Mouse (Mus musculus) T-helper 2 cell (primary cell): ENCODE results near the gene Nmral1.
"Not testable (repeated sequence)": the region's sequence is repeated elsewhere in the genome, so short reads cannot be mapped to it uniquely, and the experiment has no call there.

ENCODE experiments used
- in situ Hi-C: fragments of 300-600 bp; cut with MboI, MseI; formaldehyde crosslinking; loops from one replicate; pipeline ENCODE4 v1.15.1; 2025; ENCODE audit warnings: high pct_unique_total_duplicates

Gene Nmral1

DNA sequence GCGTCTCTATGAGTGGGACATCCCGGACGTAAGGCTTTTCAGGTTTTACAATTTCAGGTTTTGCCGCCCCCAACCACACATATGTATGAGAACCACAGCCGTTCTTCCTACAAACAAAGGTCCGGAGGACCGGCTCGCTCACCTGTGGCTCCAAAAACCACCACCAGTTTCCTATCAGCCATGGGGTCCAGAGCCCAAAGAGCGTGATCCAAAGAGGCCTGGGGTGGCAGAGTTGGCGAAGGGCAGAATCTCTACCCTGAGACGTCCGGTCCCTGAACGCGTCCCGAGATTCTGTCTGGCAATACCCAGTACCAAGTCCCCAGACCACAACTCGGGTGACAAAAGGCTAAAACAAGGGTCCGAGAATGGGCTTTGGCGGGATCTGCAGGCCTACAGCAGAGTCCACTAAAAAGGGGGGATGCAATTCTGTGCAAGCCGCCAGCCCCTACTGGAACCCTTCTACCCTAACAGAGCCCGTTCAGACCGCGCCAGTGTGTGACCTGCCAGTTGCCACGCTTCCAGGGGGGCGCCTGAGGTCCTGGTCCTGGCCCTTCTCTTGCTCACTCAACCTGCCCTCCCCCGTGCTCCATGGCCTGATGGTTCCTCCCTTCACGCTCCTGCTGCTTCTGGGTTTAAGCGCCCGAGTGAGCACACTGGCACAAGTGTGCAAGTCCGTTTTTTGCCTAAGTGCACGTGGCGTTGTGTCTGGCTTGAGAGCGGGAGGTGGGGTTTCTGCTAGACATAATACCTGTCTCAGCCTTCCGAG is at the start of gene Nmral1:
TSS of gene Nmral1 (minus strand) at position 604 of the 766 bp plus-strand sequence.
- in situ Hi-C loops, result no loop called here

DNA sequence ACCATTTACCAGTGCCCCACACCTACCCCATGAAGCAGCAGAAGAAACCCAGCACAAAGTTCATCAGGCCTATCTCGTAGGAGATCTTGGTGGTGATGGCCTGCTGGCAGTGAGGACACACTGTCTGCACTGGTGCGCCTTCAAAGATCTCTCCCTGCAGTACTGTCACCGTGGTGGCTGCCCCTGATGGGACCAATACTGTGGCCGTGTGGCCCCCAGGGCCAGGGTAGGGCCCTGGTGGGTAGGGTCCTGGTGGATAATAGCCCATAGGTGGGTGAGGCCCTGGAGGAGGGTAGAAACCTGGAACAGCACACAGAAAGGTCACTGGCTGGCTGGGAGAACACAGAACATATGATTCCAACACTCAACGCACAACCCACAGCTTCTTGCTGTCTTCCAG is 49.6 kb upstream of the Nmral1 start:
- in situ Hi-C loops, result no loop called here

DNA sequence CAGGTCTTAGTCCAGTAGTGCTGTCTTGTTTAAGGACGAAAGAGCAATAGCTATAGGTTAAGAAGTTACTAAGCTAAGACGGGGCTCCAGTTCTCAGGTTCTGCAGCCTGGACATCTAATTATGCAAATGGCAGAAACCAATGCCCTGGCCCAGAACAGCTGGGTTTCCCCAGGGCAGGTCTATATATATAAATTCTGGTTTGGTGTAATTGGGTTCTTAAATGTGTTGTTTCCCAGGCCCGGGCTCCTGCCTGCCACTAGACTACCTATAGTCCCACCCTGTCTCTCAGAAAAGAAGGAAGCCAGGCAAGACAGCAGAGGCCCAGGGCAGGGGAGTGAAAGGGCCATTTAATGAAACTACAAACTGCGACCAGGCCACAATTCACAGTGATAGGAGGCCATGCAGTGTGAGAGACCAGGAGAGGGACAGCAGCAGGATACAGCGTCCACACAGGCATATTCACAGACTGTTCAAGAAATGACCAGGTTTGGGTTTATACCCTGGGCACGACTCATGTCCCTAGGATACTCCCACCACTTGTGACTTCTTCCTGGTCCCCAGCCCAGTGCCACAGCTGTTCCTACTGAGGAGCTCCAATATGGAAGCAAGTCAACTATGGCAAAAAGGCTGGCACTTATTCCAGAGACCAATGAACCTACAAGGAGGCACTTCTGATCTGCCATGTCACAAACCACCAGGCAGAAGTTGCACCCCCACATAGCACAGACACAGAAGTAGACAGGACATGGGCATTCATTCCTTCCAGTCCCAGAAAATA is 48.0 kb upstream of the Nmral1 start:
- in situ Hi-C loops, result no loop called here

DNA sequence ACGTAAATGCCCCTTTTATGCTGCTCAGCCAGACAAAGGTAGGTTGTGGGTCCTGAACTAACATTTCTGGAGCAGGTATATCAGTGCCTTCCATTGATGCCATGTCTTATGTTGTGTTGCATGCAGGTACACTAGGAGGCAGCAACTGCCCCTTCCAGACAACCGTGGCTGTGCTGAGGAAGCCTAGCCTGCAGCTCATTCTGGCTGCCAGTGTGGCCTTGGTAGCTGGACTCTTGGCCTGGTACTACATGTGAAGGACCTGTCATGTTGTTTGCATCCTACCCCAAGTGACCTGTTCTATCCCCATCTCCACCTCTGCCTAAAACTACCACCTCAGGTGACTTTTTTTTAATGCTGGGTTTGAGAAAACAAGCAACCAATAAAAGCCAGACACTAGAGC is 46.7 kb upstream of the Nmral1 start:
- in situ Hi-C loops, result no loop called here

DNA sequence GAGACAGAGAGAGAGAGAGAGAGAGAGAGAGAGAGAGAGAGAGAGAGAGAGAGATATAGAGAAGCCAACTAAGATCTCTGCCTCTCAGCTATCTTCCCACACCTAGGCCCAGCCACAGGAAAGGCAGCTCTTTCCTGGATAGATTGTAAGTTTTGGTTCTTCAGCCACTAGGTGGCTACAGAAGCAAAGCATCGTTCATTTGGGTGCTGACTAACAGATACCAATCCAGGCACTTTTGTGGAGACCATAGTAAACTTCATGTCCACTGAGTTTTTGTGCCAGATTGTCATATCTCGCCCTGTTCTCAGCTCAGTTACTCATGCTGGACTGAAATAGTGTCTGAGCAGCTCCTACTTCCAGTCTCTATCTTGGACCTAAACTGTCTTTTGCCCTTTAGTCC is 44.1 kb upstream of the Nmral1 start:
- in situ Hi-C loops, result no loop called here

- in situ Hi-C loops, result no loop called here
Observed at GRCm38 (mm10) chr16:4762437-4762836, 43.3 kb upstream of the Nmral1 start.

- in situ Hi-C loops, result not testable (repeated sequence)
Observed at GRCm38 (mm10) chr16:4756660-4757335, 37.6 kb upstream of the Nmral1 start.

- in situ Hi-C loops, result no loop called here
Observed at GRCm38 (mm10) chr16:4754045-4754444, 34.9 kb upstream of the Nmral1 start.

- in situ Hi-C loops, result no loop called here
Observed at GRCm38 (mm10) chr16:4752155-4752554, 33.0 kb upstream of the Nmral1 start.

DNA sequence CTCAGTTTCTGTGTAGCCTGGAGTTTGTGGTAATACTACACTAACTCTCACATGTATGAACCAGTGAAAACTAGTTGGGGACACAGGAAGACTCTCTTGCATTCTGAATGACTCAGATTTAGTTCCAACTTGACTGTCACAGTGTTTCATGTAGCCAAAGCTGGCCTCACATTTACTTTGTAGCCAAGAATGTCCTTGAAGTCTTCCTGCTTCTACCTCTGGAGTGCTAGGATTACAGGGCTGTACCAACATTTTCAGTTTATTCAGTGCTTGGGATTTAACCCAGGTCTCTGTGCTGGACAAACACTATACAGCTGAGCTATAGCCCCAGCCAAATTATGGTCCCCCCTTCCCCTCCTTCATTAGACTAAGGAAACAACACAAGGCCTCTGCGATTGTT is 23.0 kb upstream of the Nmral1 start:
- in situ Hi-C loops, result no loop called here

DNA sequence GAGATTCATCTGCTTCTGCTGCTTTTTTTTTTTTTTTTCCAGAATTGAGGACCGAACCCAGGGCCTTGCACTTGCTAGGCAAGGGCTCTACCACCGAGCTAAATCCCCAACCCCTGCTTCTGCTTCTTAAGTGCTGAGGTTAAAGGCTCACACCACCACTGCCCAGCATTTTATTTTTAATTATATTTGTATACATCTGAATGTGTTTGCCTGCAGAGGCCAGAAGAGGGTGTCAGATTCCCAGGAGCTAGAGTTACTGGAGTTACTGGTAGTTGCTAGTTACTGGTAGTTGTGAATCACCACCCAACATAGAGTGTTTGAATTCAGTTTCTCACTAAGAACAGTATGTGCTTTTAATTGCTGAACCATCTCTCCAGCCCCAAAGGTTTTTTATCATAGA is 20.8 kb upstream of the Nmral1 start:
- in situ Hi-C loops, result no loop called here

DNA sequence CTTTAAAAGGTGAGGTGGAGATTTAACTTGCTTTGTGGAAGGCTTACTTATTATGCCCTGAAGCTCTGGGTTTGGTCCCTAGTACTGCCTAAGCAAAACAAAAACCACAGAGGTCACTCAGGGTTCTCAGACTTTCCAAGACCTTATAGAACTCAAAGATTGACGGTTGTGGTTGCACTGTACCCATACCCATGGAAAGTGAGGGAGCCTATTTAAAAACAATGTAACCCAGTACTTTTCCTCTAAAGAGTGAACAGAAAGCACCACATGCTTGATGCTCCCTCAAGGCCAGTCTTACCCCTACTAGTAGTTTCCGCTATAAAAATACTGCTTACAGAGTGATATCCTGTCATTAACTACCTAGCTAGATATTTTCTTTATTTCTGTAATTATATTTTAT is 17.1 kb upstream of the Nmral1 start:
- in situ Hi-C loops, result no loop called here

DNA sequence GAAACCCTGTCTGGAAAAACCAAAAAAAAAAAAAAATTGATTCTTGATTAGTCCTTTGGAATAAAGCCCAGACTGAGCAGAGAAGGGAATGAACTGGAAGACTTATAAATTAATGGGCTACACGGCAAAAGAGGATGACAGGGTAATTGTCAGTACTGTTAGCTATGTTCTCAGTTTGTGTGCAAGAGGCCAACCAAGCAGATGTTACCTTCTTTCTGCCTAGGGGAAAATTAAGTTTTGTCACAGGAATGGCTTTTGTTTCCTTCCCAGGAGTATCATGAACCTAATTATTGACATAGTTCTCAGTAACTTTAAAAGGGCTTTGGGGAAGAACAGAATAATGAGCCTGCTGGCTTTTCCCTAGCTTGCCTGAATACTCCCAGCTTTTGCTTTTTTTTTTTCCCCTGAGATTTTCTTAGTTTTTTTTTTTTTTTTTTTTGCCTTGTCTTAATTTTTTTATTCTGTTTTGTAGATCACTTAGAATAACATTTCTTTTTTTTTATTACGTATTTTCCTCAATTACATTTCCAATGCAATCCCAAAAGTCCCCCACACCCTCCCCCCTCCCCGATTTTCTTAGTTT is 11.7 kb upstream of the Nmral1 start:
- in situ Hi-C loops, result no loop called here

GRCm38 (mm10) chr16:4727963-4728362 is 8.8 kb upstream of the Nmral1 start:
- in situ Hi-C loops, result loop anchor here (5.0 kb wide), 1 partner anchor 59 kb away; no protein-coding TSS in a partner anchor

- in situ Hi-C loops, result loop anchor here (5.0 kb wide), 1 partner anchor 60 kb away; no protein-coding TSS in a partner anchor
Observed at GRCm38 (mm10) chr16:4727526-4727925, 8.4 kb upstream of the Nmral1 start.

- in situ Hi-C loops, result loop anchor here (5.0 kb wide), 1 partner anchor 61 kb away; no protein-coding TSS in a partner anchor
Observed at GRCm38 (mm10) chr16:4726528-4727128, 7.5 kb upstream of the Nmral1 start.

DNA sequence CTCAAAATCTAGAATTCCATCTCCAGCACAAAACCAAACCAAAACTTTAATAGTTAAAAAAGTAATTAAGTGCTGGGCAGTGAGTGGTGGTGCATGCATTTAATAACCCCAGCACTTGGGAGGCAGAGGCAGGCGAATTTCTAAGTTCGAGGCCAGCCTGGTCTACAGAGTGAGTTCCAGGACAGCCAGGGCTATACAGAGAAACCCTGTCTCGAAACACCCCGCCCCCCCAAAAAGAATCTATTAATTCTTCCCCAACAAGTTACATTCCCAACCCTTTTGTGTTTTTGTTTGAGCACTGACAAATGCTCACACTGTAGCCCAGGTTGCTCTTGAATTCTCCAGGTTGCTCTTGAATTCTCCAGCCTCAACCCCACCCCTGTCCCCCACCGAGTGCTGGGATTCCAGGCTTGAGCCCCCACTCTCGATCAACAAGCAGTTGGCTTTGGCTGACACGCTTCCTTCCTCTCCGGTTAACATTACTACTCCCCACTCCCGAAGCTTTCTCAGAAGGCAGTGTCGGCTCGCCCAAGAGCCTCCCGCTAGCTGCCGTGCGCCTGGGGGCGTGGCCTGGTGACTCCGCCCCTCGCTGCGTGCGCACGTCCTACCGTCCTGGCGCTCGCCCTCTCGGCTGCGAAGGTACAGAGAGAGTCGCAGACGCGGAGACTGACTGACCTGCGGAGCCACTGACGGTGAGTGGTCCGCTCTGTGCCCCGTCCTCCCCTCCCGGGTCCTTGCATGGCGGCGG is 6.8 kb upstream of the Nmral1 start, which contains the start of gene Hmox2:
TSS of gene Hmox2 (plus strand) at position 582 of the 748 bp plus-strand sequence.
- in situ Hi-C loops, result loop anchor here (5.0 kb wide), 1 partner anchor 61 kb away; no protein-coding TSS in a partner anchor

DNA sequence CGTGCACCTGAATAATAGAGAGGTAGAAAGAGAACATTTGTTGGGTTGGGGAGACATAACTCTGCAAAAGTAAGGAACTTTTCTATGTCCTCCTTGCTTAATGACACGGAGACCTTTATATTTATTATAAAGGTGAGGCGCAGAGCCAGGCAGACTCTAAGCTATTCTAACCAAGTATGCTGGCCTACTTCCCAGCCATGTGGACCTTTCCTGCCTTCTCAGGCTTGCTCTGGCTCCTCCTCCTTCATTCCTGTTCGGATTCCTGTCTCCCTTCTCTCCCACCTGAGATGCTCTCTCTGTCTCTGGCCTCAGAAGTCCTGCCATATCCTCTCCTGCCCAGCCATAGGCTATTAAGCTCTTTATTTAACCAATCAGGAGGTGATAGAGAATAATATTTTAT is 6.1 kb upstream of the Nmral1 start:
- in situ Hi-C loops, result loop anchor here (5.0 kb wide), 1 partner anchor 62 kb away; no protein-coding TSS in a partner anchor

DNA sequence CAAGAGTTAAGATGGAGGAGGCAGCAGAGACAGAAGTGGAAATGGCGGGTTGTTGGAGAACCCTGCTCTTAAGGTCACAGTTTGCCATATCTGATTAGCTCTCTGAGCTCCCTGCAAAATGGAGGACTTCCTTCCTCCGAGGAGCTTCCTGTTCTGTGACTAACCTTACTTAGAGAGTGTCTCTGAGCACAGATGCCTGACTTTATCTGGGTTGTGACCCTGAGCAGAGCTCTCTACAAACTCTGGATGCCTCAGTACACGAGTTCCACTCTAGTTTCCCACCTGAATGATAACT is 3.7 kb upstream of the Nmral1 start:
- in situ Hi-C loops, result no loop called here

DNA sequence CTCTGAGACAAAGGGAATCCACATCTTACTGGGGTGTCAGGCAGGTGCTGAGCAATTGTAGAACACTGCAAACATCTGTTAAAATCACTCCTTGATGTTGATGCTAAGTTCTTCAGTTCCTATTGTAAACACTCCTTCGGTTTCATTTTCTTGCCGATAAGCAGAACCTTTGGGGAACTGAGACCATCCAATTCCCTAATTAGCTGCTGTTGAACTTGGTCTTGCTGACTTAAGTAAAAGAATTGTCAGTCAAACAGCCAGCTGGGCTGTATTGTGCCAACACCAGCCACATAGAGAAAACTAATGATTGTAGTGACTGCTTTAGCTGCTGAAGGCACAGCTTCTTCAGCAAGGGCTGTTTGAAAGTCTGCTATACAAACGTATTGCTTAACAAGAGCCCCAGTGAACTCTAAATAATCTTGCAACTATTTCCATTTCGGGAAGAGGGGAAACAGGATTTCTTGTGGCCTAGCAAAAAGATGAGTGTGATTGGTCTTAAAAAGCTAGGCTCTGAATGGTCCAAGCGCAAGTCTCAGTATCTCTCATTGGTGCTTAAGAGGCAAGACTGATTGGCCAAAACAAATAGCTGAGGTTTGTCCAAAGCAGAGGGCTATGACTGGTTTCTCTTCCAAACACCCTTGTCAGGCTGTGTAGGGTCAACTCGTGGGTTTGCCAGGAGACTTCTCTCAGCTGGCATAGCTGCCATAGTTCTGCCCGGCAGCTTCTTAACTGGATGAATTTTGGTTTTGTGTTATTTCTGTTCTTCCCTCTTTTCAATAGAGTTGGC is 3.2 kb upstream of the Nmral1 start:
- in situ Hi-C loops, result no loop called here
